Mouse (Mus musculus) hindbrain, postnatal 0 days (tissue): ENCODE results near the gene Ush1c. TPM values are rescaled to one million over a fixed set of nuclear protein-coding genes. Genes with fewer than 3 reads are reported as not detected.
A peak's percentile ranks its signal among the peaks of the same experiment; 100 is the strongest.

ENCODE experiments used
- ATAC-seq: fragments of 200-750 bp; cut with Nextera tagmentation; 2 replicates; pipeline ENCODE4 v1.8.0; 2017; ENCODE audit warnings: mild to moderate bottlenecking, moderate TSS enrichment, moderate library complexity
- DNase-seq: peaks from one replicate; pipeline ENCODE4 v3.0.0-alpha.2; 2015; ENCODE audit warnings: low spot score
- H3K27ac ChIP-seq: fragments of 300-500 bp; sonication (generic); 2 replicates; pipeline ENCODE4 v1.5.1; 2014; ENCODE audit warnings: mild to moderate bottlenecking
- H3K27me3 ChIP-seq: fragments of 300-500 bp; sonication (generic); 2 replicates; pipeline ENCODE4 v1.6.1; 2014; ENCODE audit warnings: low read length, mixed read lengths; ENCODE audit not compliant: insufficient read depth
- H3K36me3 ChIP-seq: fragments of 300-500 bp; sonication (generic); 2 replicates; pipeline ENCODE4 v1.6.1; 2014; ENCODE audit warnings: low read length, mixed read lengths; ENCODE audit not compliant: insufficient read depth
- H3K4me1 ChIP-seq: fragments of 300-500 bp; sonication (generic); 2 replicates; pipeline ENCODE4 v1.6.1; 2014; ENCODE audit warnings: antibody characterized with exemption, low read length, mixed read lengths; ENCODE audit not compliant: insufficient read depth
- H3K4me2 ChIP-seq: fragments of 300-500 bp; sonication (generic); 2 replicates; pipeline ENCODE4 v1.6.1; 2014; ENCODE audit warnings: low read depth, mild to moderate bottlenecking, low read length, moderate library complexity, mixed read lengths
- H3K4me3 ChIP-seq: fragments of 300-500 bp; sonication (generic); 2 replicates; pipeline ENCODE4 v1.5.1; 2014; ENCODE audit warnings: low read length
- H3K9ac ChIP-seq: fragments of 300-500 bp; sonication (generic); replicated peaks from 2 replicates; pipeline ENCODE4 v1.6.1; 2014; ENCODE audit warnings: mild to moderate bottlenecking, low read length, moderate library complexity, mixed read lengths
- H3K9me3 ChIP-seq: fragments of 300-500 bp; sonication (generic); 2 replicates; pipeline ENCODE4 v1.6.1; 2016; ENCODE audit warnings: low read length, mixed read lengths
- CTCF ChIP-seq: IDR thresholded peaks from 2 replicates; pipeline ENCODE4 v1.5.1; 2016; ENCODE audit warnings: antibody characterized with exemption, control low read depth, low read depth
- WGBS: fragments of 180-500 bp; shearing (Covaris S2); extraction: QIAGEN DNeasy Blood & Tissue Kit; methylation state at CpG from one replicate; pipeline ENCODE4 v1.1.7; 2014; 5-methylcytosine and 5-hydroxymethylcytosine counted together
- polyA plus RNA-seq: library from polyadenylated mRNA; unstranded; fragments of >200 nt; fragmentation: Nextera tagmentation; extraction: Ambion mirVana; gene quantifications from 2 replicates; pipeline ENCODE4 v1.2.1, GENCODE M21; 2015
- total RNA-seq: library from RNA; depleted of rRNA; stranded (reverse); fragments of >200 nt; gene quantifications from 2 replicates; pipeline ENCODE4 v1.2.3, GENCODE M21; 2014

Ush1c gene
- total and polyA plus RNA-seq, 2 experiments from 2014 or later = 1.5 to 1.7 TPM

DNA sequence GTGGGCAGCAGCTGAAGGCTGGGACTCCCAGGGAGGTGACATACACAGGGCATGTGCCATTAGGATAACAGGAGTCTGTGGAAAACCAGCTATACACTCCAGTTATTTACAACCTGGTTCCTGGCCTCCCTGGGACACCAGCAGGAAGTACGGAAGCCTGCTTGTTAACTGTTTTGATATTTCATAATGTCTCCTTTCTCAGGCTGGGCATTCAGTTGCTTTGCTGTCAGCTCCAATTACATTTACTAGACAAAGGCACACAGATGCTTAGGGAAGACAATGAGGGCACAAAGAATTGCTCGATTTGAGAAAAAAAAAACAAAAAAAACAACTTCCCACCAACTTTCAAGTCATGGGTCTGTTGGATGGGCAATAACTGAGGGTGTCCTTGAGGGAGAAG lies 21.8 kb downstream of the Ush1c start:
- 44% methylated on average over 2 of the region's 2 CpGs for WGBS
- no peak for ATAC-seq
- Histone ChIP-seq H3K9me3 (no peaks in the 10 kb centered on the region), H3K36me3 (no peaks in the 10 kb centered on the region), H3K4me3 (no peak overlapping the region), H3K27ac (no peak overlapping the region), H3K27me3 (no peaks in the 10 kb centered on the region), H3K4me1 (no peaks in the 10 kb centered on the region), H3K4me2 (no peak overlapping the region), H3K9ac (no peak overlapping the region)
- TF ChIP-seq CTCF = no peak
- no peak for DNase-seq

DNA sequence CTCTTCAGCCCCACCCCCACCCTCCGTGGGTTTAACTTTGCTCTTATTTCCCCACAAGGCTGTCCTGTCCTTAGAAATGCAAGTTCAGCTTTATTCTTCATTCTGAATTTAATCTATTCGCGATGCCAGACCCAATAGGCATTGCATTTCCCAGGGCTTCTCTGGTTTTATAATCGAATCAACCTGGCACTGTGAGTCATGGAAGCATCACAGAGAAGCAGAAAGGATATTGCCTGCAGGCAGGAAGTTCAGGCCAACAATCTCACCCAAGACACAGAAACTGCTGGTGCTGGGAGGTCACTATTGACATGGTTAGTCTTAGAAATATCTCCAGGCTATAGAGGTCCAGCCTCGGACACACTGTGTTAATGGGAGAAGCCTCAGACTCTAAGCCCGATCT lies 28.0 kb downstream of the Ush1c start:
- no peaks in the 10 kb centered on the region for H3K27me3 ChIP-seq
- DNase-seq (no peak), ATAC-seq (no peak)
- no peaks in the 10 kb centered on the region for H3K9me3 ChIP-seq
- H3K9ac ChIP-seq = no peak overlapping the region
- TF ChIP-seq CTCF = no peak
- H3K4me3 ChIP-seq = no peak overlapping the region
- no peaks in the 10 kb centered on the region for H3K36me3 ChIP-seq
- 87% methylated on average over 6 of the region's 6 CpGs for WGBS
- no peak overlapping the region for H3K27ac ChIP-seq
- H3K4me2 ChIP-seq = no peak overlapping the region
- no peaks in the 10 kb centered on the region for H3K4me1 ChIP-seq

GRCm38 (mm10) chr7:46208131-46208530 lies 30.2 kb downstream of the Ush1c start:
- Histone ChIP-seq H3K4me1 (no peaks in the 10 kb centered on the region), H3K9me3 (no peaks in the 10 kb centered on the region), H3K27ac (no peak overlapping the region), H3K27me3 (no peaks in the 10 kb centered on the region), H3K36me3 (no peaks in the 10 kb centered on the region), H3K4me3 (no peak overlapping the region), H3K4me2 (no peak overlapping the region), H3K9ac (no peak overlapping the region)
- WGBS = 89% methylated on average over 8 of the region's 8 CpGs
- DNase-seq (no peak), ATAC-seq (no peak)
- no peak for TF ChIP-seq CTCF

DNA sequence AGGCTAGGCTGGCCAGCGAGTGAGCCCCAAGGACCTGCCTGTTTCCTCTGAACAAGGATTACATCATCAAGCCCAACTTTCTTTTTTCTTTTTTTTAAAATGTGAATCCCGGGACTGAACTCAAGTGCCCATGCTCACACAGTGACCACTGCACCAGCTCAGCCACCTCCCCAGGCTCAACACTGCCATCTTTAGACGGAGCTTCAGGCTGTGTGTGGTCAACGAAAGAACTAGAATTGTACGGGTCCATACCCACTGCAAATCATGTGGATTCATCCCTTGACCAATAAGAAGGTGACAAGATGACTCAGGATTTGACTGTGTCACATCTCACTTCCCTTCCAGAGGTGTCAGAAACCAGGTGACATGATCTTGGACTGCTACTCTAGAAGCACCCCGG lies 33.5 kb downstream of the Ush1c start:
- Histone ChIP-seq H3K4me2 (no peak overlapping the region), H3K27ac (no peak overlapping the region), H3K36me3 (no peaks in the 10 kb centered on the region), H3K9ac (no peak overlapping the region), H3K4me3 (no peak overlapping the region), H3K27me3 (no peaks in the 10 kb centered on the region), H3K4me1 (no peaks in the 10 kb centered on the region), H3K9me3 (no peaks in the 10 kb centered on the region)
- TF ChIP-seq CTCF = peak; percentile 23; the same call in 1 of the 2 replicates
- DNase-seq = no peak
- no peak for ATAC-seq
- 77% methylated on average over 6 of the region's 6 CpGs for WGBS

- H3K4me2 ChIP-seq = no peak overlapping the region
- no peaks in the 10 kb centered on the region for H3K36me3 ChIP-seq
- DNase-seq (peak; percentile 71), ATAC-seq (peak; percentile 32; the same call in 1 of the 2 replicates)
- peak; percentile 74 for TF ChIP-seq CTCF
- H3K4me1 ChIP-seq = no peaks in the 10 kb centered on the region
- H3K9ac ChIP-seq = no peak overlapping the region
- no peak overlapping the region for H3K27ac ChIP-seq
- WGBS = 44% methylated on average over 11 of the region's 11 CpGs
- no peaks in the 10 kb centered on the region for H3K9me3 ChIP-seq
- no peaks in the 10 kb centered on the region for H3K27me3 ChIP-seq
- H3K4me3 ChIP-seq = no peak overlapping the region
Measured at GRCm38 (mm10) chr7:46204046-46204471, 34.2 kb downstream of the Ush1c start.

DNA sequence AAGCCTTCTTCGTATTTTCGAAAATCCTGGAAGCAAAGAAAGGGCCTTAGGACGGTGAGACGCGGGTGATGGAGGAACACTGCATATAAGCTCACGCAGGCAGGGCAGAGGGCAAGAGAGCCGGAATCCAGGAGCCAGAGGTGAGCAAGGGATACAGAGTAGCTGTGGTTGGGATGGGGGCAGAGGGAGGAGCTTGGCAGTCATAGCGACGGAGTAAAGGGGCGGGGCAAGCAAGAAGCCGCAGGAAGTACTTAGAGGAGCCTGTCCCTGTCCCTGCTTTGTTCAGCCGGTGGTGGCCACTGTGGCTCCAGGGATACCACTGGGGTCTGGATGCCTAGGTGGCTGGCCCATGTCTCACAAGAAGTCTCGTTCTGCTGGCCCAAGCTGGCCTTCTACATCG lies 36.7 kb downstream of the Ush1c start:
- 26% methylated on average over 14 of the region's 14 CpGs for WGBS
- H3K4me2 ChIP-seq = no peak overlapping the region
- DNase-seq = no peak

DNA sequence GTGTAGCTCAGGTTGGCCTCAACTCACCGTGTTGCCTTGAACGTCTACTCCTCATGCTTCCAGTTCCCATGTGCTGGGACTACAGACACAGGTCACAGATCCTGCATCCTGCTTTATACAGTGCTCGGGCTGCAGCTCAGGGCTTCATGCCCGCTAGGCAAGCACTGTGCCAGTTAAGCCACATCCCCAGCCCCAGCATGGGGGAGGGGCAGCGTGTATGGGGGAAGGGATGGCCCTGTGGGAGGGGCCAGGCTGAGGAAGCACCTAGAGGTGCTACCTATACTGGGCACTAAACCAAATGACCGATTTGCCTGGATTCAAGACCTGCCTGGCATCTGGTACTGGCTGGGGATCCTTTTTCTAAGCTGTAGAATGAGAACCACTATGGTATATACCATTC lies 38.3 kb downstream of the Ush1c start:
- no peaks in the 10 kb centered on the region for H3K4me1 ChIP-seq
- DNase-seq (no peak), ATAC-seq (no peak)
- no peak for TF ChIP-seq CTCF
- H3K36me3 ChIP-seq = no peaks in the 10 kb centered on the region
- H3K9ac ChIP-seq = no peak overlapping the region
- no peak overlapping the region for H3K4me3 ChIP-seq
- no peaks in the 10 kb centered on the region for H3K9me3 ChIP-seq
- H3K4me2 ChIP-seq = no peak overlapping the region
- H3K27me3 ChIP-seq = no peaks in the 10 kb centered on the region
- H3K27ac ChIP-seq = no peak overlapping the region
- WGBS = 65% methylated on average over 6 of the region's 6 CpGs

More for the DNA sequence above, 36.7 kb downstream of the Ush1c start:
- no peak overlapping the region for H3K9ac ChIP-seq
- H3K27me3 ChIP-seq = no peaks in the 10 kb centered on the region
- H3K4me3 ChIP-seq = no peak overlapping the region
- H3K27ac ChIP-seq = no peak overlapping the region
- no peak; the same call in 1 of the 2 replicates for TF ChIP-seq CTCF
- no peaks in the 10 kb centered on the region for H3K9me3 ChIP-seq
- H3K4me1 ChIP-seq = no peaks in the 10 kb centered on the region
- no peaks in the 10 kb centered on the region for H3K36me3 ChIP-seq
- no peak; the same call in 1 of the 2 replicates for ATAC-seq
